In genomic region chr9:106359297-106359696, GRCm38 (mm10) we compare ENCODE assay signal across 28 mouse cellular contexts. TPM values are rescaled to one million over a fixed set of nuclear protein-coding genes. Genes with fewer than 3 reads are reported as not detected.
DNase-seq lines count a peak whose midpoint lies in the region; ATAC-seq and TF ChIP-seq lines count a peak whose summit lies in the region.
"Had no signal": no experiment of that assay in that cellular context is flagged by ENCODE, and none has a peak within 500 bp of the region (broad histone marks: within the 10 kb centered on the region; RNA-seq: fewer than 3 reads in every experiment).

No protein-coding gene starts in this region.

- H3K9ac ChIP-seq in embryonic facial prominence, embryonic 12.5 days: no peak overlapping the region
- H3K9ac ChIP-seq in limb, embryonic 15.5 days: no peak overlapping the region
- no peak overlapping the region for H3K9ac ChIP-seq in lung, postnatal 0 days (replicated peaks; ENCODE audit: low read depth)
- H3K9ac ChIP-seq: forebrain, postnatal 0 days; heart, embryonic 12.5 days; liver, embryonic 14.5 days; neural tube, embryonic 12.5 days had no signal

- no peaks in the 10 kb centered on the region for H3K27me3 ChIP-seq in heart, embryonic 10.5 days (ENCODE audit: insufficient read depth, poor library complexity, severe bottlenecking)
- no peaks in the 10 kb centered on the region for H3K27me3 ChIP-seq in embryonic facial prominence, embryonic 12.5 days
- H3K27me3 ChIP-seq in limb, embryonic 10.5 days (ENCODE audit: low read depth, poor library complexity, severe bottlenecking): no peaks in the 10 kb centered on the region
- H3K27me3 ChIP-seq in limb, embryonic 15.5 days: no peaks in the 10 kb centered on the region
- no peaks in the 10 kb centered on the region for H3K27me3 ChIP-seq in lung, postnatal 0 days (replicated peaks; ENCODE audit: insufficient read depth, low read length)
- H3K27me3 ChIP-seq: heart, embryonic 12.5 days; neural tube, embryonic 12.5 days; Patski had no signal

- H3K9me3 ChIP-seq in heart, embryonic 10.5 days: no peaks in the 10 kb centered on the region
- no peaks in the 10 kb centered on the region for H3K9me3 ChIP-seq in embryonic facial prominence, embryonic 12.5 days
- H3K9me3 ChIP-seq in limb, embryonic 10.5 days (replicated peaks): no peaks in the 10 kb centered on the region
- no peaks in the 10 kb centered on the region for H3K9me3 ChIP-seq in limb, embryonic 15.5 days
- H3K9me3 ChIP-seq in lung, postnatal 0 days (ENCODE audit: low read length): no peaks in the 10 kb centered on the region
- H3K9me3 ChIP-seq: heart, embryonic 12.5 days; neural tube, embryonic 12.5 days had no signal

- H3K4me3 ChIP-seq in heart, embryonic 10.5 days: no peak overlapping the region
- no peak overlapping the region for H3K4me3 ChIP-seq in embryonic facial prominence, embryonic 12.5 days
- no peak overlapping the region for H3K4me3 ChIP-seq in limb, embryonic 10.5 days
- H3K4me3 ChIP-seq in limb, embryonic 15.5 days: no peak overlapping the region
- no peak overlapping the region for H3K4me3 ChIP-seq in lung, postnatal 0 days (ENCODE audit: low read depth, low read length)
- H3K4me3 ChIP-seq: heart, embryonic 12.5 days; myocyte; neural tube, embryonic 12.5 days had no signal

- 72% methylated on average over 6 of the region's 6 CpGs for WGBS in heart, embryonic 10.5 days
- 63% methylated on average over 6 of the region's 6 CpGs for WGBS in embryonic facial prominence, embryonic 12.5 days
- WGBS in limb, embryonic 10.5 days: 56% methylated on average over 6 of the region's 6 CpGs
- 41% methylated on average over 6 of the region's 6 CpGs for WGBS in limb, embryonic 15.5 days
- WGBS in lung, postnatal 0 days: 76% methylated on average over 6 of the region's 6 CpGs

- intact Hi-C loops in heart, postnatal 10 days (cut with DNase I): no loop called here

- H3K4me2 ChIP-seq in embryonic facial prominence, embryonic 12.5 days (replicated peaks): no peak overlapping the region
- H3K4me2 ChIP-seq in limb, embryonic 15.5 days: no peak overlapping the region
- no peak overlapping the region for H3K4me2 ChIP-seq in lung, postnatal 0 days (replicated peaks; ENCODE audit: low read depth, low read length)
- H3K4me2 ChIP-seq: heart, embryonic 12.5 days; neural tube, embryonic 12.5 days had no signal

- 0 out of 2 replicates have a peak overlapping the region, but pooled peaks have one; percentile 33 for H3K27ac ChIP-seq in heart, embryonic 10.5 days
- H3K27ac ChIP-seq in embryonic facial prominence, embryonic 12.5 days: peak overlapping the region; percentile 98; the same call in 1 of the 2 replicates
- H3K27ac ChIP-seq in limb, embryonic 10.5 days: peak overlapping the region; percentile 98
- peak overlapping the region; percentile 67 for H3K27ac ChIP-seq in limb, embryonic 15.5 days
- H3K27ac ChIP-seq in lung, postnatal 0 days (ENCODE audit: low read length): no peak overlapping the region
- H3K27ac ChIP-seq: liver, embryonic 14.5 days; neural tube, embryonic 12.5 days had no signal

- peaks cover 52% of the 10 kb centered on the region for H3K4me1 ChIP-seq in heart, embryonic 10.5 days
- H3K4me1 ChIP-seq in embryonic facial prominence, embryonic 12.5 days: peaks cover 47% of the 10 kb centered on the region
- peaks cover 84% of the 10 kb centered on the region for H3K4me1 ChIP-seq in limb, embryonic 10.5 days
- peaks cover 65% of the 10 kb centered on the region for H3K4me1 ChIP-seq in limb, embryonic 15.5 days
- H3K4me1 ChIP-seq in lung, postnatal 0 days (ENCODE audit: insufficient read depth, low read depth, low read length): peaks cover 2% of the 10 kb centered on the region; the same call in 1 of the 2 replicates

- no peak for TF ChIP-seq CTCF in lung, postnatal 0 days (IDR thresholded peaks at IDR 0.05)

- ATAC-seq in embryonic facial prominence, embryonic 12.5 days (ENCODE audit: insufficient number of reproducible peaks, insufficient read depth, low FRiP score, low TSS enrichment): no peak
- no peak for ATAC-seq in limb, embryonic 15.5 days (ENCODE audit: insufficient number of reproducible peaks, low FRiP score, low TSS enrichment, low read depth)
- no peak for ATAC-seq in lung, postnatal 0 days
- ATAC-seq: forebrain, postnatal 0 days; intestine, postnatal 0 days; midbrain, embryonic 16.5 days; Patski had no signal

- no peak for TF ChIP-seq EP300 in lung, postnatal 0 days (IDR thresholded peaks at IDR 0.05)

- no peak for DNase-seq in heart, embryonic 10.5 days (ENCODE audit: low spot score)
- DNase-seq in heart, postnatal 10 days: no peak
- no peak for DNase-seq in limb, embryonic 10.5 days (ENCODE audit: low spot score)
- no peak for DNase-seq in lung, postnatal 0 days (ENCODE audit: low spot score)
- DNase-seq in kidney, adult 18-20 months: no peak
- no peak for DNase-seq in spleen, postnatal 10 days (ENCODE audit: low spot score in 2 of 2)
- DNase-seq: adrenal gland, postnatal 10 days; cerebellum, adult 8-10 months; cerebellum, postnatal 25 days; forebrain, postnatal 0 days; gastrocnemius, postnatal 14 days; heart, adult 18-20 months; kidney, postnatal 14 days; layer of hippocampus, adult 9-11 months; liver; lung, adult 2 months; lung, postnatal 14 days; right cerebral cortex, adult 18-20 months; thymus, postnatal 14 days had no signal

- H3K36me3 ChIP-seq in heart, embryonic 10.5 days: no peaks in the 10 kb centered on the region
- H3K36me3 ChIP-seq in embryonic facial prominence, embryonic 12.5 days: no peaks in the 10 kb centered on the region
- H3K36me3 ChIP-seq in limb, embryonic 10.5 days: no peaks in the 10 kb centered on the region
- no peaks in the 10 kb centered on the region for H3K36me3 ChIP-seq in limb, embryonic 15.5 days
- H3K36me3 ChIP-seq in lung, postnatal 0 days (ENCODE audit: insufficient read depth, low read length): no peaks in the 10 kb centered on the region
- H3K36me3 ChIP-seq: heart, embryonic 12.5 days; neural tube, embryonic 12.5 days had no signal

RNA-seq across cellular contexts. Expression of gene Dusp7, which starts 9.1 kb away (rescaled TPM):
- polyA plus RNA-seq in heart, embryonic 10.5 days (2016; fragmentation: Nextera tagmentation; extraction: Ambion mirVana): 14.4 and 21.0 TPM in 2 replicates
- 10 to 100 TPM; 47.0 to 47.1 TPM for total RNA-seq in heart, postnatal 10 days (2021)
- 51.1 and 59.2 TPM in 2 replicates for polyA plus RNA-seq in embryonic facial prominence, embryonic 12.5 days (2016; fragmentation: Nextera tagmentation; extraction: Ambion mirVana)
- polyA plus RNA-seq in limb, embryonic 10.5 days (2016; fragmentation: Nextera tagmentation; extraction: Ambion mirVana): 43.1 and 44.9 TPM in 2 replicates
- 39.0 and 47.0 TPM in 2 replicates for polyA plus RNA-seq in limb, embryonic 15.5 days (2015; fragmentation: Nextera tagmentation; extraction: Ambion mirVana)
- 25.7 and 27.8 TPM in 2 replicates for polyA plus RNA-seq in lung, postnatal 0 days (2015; fragmentation: Nextera tagmentation; extraction: Ambion mirVana)
